Comparison of ENCODE assay signal across 23 mouse cellular contexts in the genomic region with DNA sequence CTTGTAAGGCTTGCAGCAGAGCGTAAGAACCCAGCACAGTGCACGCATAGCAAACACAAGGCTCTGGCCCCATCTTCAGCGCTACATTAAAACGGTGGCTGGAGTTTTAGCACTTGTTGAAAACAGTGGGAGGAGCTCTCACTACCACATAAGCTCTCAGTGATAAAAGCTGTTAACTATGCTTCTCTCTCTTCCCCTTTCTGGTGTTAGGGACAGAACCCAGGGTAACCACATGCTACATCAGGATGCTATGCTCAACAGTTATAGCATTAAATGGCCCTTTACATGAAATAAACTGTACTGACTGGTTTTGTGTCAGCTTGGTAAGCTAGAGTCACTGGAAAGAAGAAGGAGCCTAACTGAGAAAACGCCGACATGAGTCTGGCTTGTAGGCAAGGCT.
A peak's percentile ranks its signal among the peaks of the same experiment; 100 is the strongest.
DNase-seq lines count a peak whose midpoint lies in the region; ATAC-seq and TF ChIP-seq lines count a peak whose summit lies in the region.
"Had no signal": no experiment of that assay in that cellular context is flagged by ENCODE, and none has a peak within 500 bp of the region (broad histone marks: within the 10 kb centered on the region; RNA-seq: fewer than 3 reads in every experiment).

No protein-coding gene starts in this region.

- no peak overlapping the region for H3K4me2 ChIP-seq in CH12.LX (ENCODE audit: insufficient read depth, low read depth, poor library complexity, severe bottlenecking)
- H3K4me2 ChIP-seq in midbrain, postnatal 0 days (ENCODE audit: low read depth, low read length, poor library complexity, severe bottlenecking): no peak overlapping the region
- H3K4me2 ChIP-seq: embryonic facial prominence, embryonic 12.5 days; embryonic facial prominence, embryonic 15.5 days; heart, embryonic 11.5 days; hindbrain, embryonic 13.5 days; intestine, embryonic 15.5 days had no signal

- no peak for TF ChIP-seq POLR2A in CH12.LX (IDR thresholded peaks at IDR 0.05; ENCODE audit: low read depth, low read length)

- peak overlapping the region; percentile 16; the same call in 1 of the 2 replicates for H3K27ac ChIP-seq in CH12.LX (ENCODE audit: insufficient read depth, low read depth)
- H3K27ac ChIP-seq in midbrain, postnatal 0 days (ENCODE audit: low read depth, low read length): no peak overlapping the region
- H3K27ac ChIP-seq: embryonic facial prominence, embryonic 12.5 days; embryonic facial prominence, embryonic 15.5 days; hindbrain, embryonic 10.5 days; hindbrain, embryonic 13.5 days; intestine, embryonic 15.5 days had no signal

- no peaks in the 10 kb centered on the region for H3K79me2 ChIP-seq in CH12.LX (replicated peaks; ENCODE audit: control insufficient read depth, extremely low read depth, insufficient read depth, poor library complexity, severe bottlenecking)

- H3K9ac ChIP-seq in CH12.LX (ENCODE audit: insufficient read depth, low read depth): no peak overlapping the region
- no peak overlapping the region for H3K9ac ChIP-seq in midbrain, postnatal 0 days (replicated peaks; ENCODE audit: low read length, poor library complexity, severe bottlenecking)
- H3K9ac ChIP-seq: embryonic facial prominence, embryonic 12.5 days; embryonic facial prominence, embryonic 15.5 days; forebrain, postnatal 0 days; hindbrain, embryonic 13.5 days; intestine, embryonic 15.5 days had no signal

- TF ChIP-seq EP300 in CH12.LX (IDR thresholded peaks at IDR 0.05; ENCODE audit: low read length): no peak

- no peak; the same call in none of the 2 replicates for TF ChIP-seq RAD21 in CH12.LX (IDR thresholded peaks at IDR 0.05; ENCODE audit: low read depth, low read length)

- H3K36me3 ChIP-seq in CH12.LX (replicated peaks in 1 of 2; ENCODE audit: control insufficient read depth in 1 of 2, insufficient read depth in 1 of 2, low read length in 1 of 2): peaks cover 41 to 77% of the 10 kb centered on the region in 2 experiments
- peaks cover 44% of the 10 kb centered on the region for H3K36me3 ChIP-seq in midbrain, postnatal 0 days (ENCODE audit: insufficient read depth, low read length)

- H3K4me3 ChIP-seq in CH12.LX (replicated peaks in 1 of 3; ENCODE audit: low read depth in 2 of 3, low read length in 2 of 3, poor library complexity in 1 of 3): no peak overlapping the region
- no peak overlapping the region for H3K4me3 ChIP-seq in midbrain, postnatal 0 days (ENCODE audit: low read depth, low read length)
- H3K4me3 ChIP-seq: embryonic facial prominence, embryonic 12.5 days; embryonic facial prominence, embryonic 15.5 days; hindbrain, embryonic 10.5 days; hindbrain, embryonic 13.5 days; intestine, embryonic 15.5 days had no signal

- dilution Hi-C loops in CH12.LX (cut with MboI; ENCODE audit: extremely low pct_ligation_motif_present, extremely low pct_unique_long_range_greater_than_20kb, low sequenced_read_pairs): no loop called here

- 93% methylated on average over 6 of the region's 6 CpGs for WGBS in midbrain, postnatal 0 days

- TF ChIP-seq CTCF in CH12.LX (conservative IDR thresholded peaks at IDR 0.05 in 1 of 2, IDR thresholded peaks at IDR 0.05 in 1 of 2; ENCODE audit: low read depth in 2 of 2, low read length in 2 of 2): no peak; a peak in 1 of 4 replicates
- TF ChIP-seq CTCF in midbrain, postnatal 0 days (IDR thresholded peaks at IDR 0.05): no peak

- H3K4me1 ChIP-seq in CH12.LX (ENCODE audit: control insufficient read depth in 1 of 2, insufficient read depth in 2 of 2): peaks cover 3 to 35% of the 10 kb centered on the region in 2 experiments; a peak in 3 of 4 replicates
- no peaks in the 10 kb centered on the region for H3K4me1 ChIP-seq in midbrain, postnatal 0 days (ENCODE audit: insufficient read depth, low read length)
- H3K4me1 ChIP-seq: embryonic facial prominence, embryonic 12.5 days; embryonic facial prominence, embryonic 15.5 days; hindbrain, embryonic 10.5 days; hindbrain, embryonic 13.5 days; intestine, embryonic 15.5 days had no signal

- H3K9me3 ChIP-seq in CH12.LX (replicated peaks; ENCODE audit: low read length): no peaks in the 10 kb centered on the region
- H3K9me3 ChIP-seq in midbrain, postnatal 0 days (ENCODE audit: low read length): no peaks in the 10 kb centered on the region
- H3K9me3 ChIP-seq: embryonic facial prominence, embryonic 12.5 days; embryonic facial prominence, embryonic 15.5 days; G1E; hindbrain, embryonic 10.5 days; hindbrain, embryonic 13.5 days; intestine, embryonic 15.5 days had no signal

- ATAC-seq in megakaryocyte progenitor cell, adult 5-6 weeks (replicated peaks; ENCODE audit: poor library complexity): 0 out of 2 replicates have a peak, but pooled peaks have one; percentile 26
- no peak for ATAC-seq in midbrain, postnatal 0 days (ENCODE audit: low FRiP score)
- ATAC-seq: activated CD4-positive, CD25-positive, alpha-beta regulatory T cell, adult 4 months; forebrain, embryonic 14.5 days; forebrain, postnatal 0 days; hindbrain, embryonic 16.5 days; intestine, embryonic 15.5 days had no signal

- in situ Hi-C loops in CH12.LX (cut with MboI; ENCODE audit: low pct_ligation_motif_present, low pct_unique_long_range_greater_than_20kb, low sequenced_read_pairs): no loop called here

- peak; percentile 82 for DNase-seq in CH12.LX (ENCODE audit: extremely low read depth)
- DNase-seq in MEL-GATA-1-ER (ENCODE audit: extremely low read depth, low read depth): peak; percentile 34
- no peak for DNase-seq in right cerebral cortex, adult 2 months (ENCODE audit: low spot score in 2 of 2)
- no peak for DNase-seq in midbrain, postnatal 0 days (ENCODE audit: low spot score)
- DNase-seq in cerebellum, postnatal 14 days: no peak
- DNase-seq: adrenal gland, adult 8-10 months; adrenal gland, postnatal 25 days; cerebellum, adult 11-12 months; cerebellum, adult 8-10 months; cerebellum, postnatal 10 days; forebrain, postnatal 0 days; gastrocnemius, postnatal 25 days had no signal

- no peaks in the 10 kb centered on the region for H3K27me3 ChIP-seq in CH12.LX (replicated peaks)
- H3K27me3 ChIP-seq in midbrain, postnatal 0 days (ENCODE audit: insufficient read depth, low read length): no peaks in the 10 kb centered on the region
- H3K27me3 ChIP-seq: embryonic facial prominence, embryonic 12.5 days; embryonic facial prominence, embryonic 15.5 days; hindbrain, embryonic 13.5 days; intestine, embryonic 15.5 days had no signal

TF ChIP-seq in CH12.LX, 34 proteins besides CTCF, POLR2A, EP300 and RAD21:
- TF ChIP-seq ELF1 (IDR thresholded peaks at IDR 0.05; ENCODE audit: low read depth, low read length) (no peak), ZKSCAN1 (IDR thresholded peaks at IDR 0.05; ENCODE audit: borderline replicate concordance, low read depth, low read length) (no peak), MYC (IDR thresholded peaks at IDR 0.05; ENCODE audit: low read depth, low read length) (0 out of 2 replicates have a peak, but pooled peaks have one; percentile 56), ETS1 (conservative IDR thresholded peaks at IDR 0.05; ENCODE audit: low read depth, low read length) (no peak)

Comparison
In these comparisons a context has a peak if more than half of its experiments do, and no peak if none do; other contexts are left out.
1. DNase-seq: peak in CH12.LX (single experiment) and MEL-GATA-1-ER (single experiment); none in right cerebral cortex, adult 2 months (0 of 2), midbrain, postnatal 0 days (single experiment) and cerebellum, postnatal 14 days (0 of 2).